Mouse (Mus musculus) spleen, adult 2 months (tissue): ENCODE results near the gene Tcf7l1.

Experiments
- CTCF ChIP-seq: fragments of 200-500 bp; IDR thresholded peaks from 2 replicates; pipeline ENCODE4 v1.5.1; 2011; ENCODE audit warnings: mild to moderate bottlenecking, inconsistent platforms; ENCODE audit not compliant: insufficient read depth, insufficient read length, insufficient replicate concordance; ENCODE audit errors: extremely low read depth
- POLR2A ChIP-seq: fragments of 200-500 bp; IDR thresholded peaks from 2 replicates; pipeline ENCODE4 v1.6.1; 2011; ENCODE audit warnings: low read depth, low read length, inconsistent platforms

- TF ChIP-seq CTCF (no peak), POLR2A (no peak)
Measured at GRCm38 (mm10) chr6:72787948-72788891, 834 bp downstream of the Tcf7l1 start.
